Mouse (Mus musculus): ENCODE measurements around the gene Muc5ac. TPM values are rescaled to one million over a fixed set of nuclear protein-coding genes. Genes with fewer than 3 reads are reported as not detected.

Muc5ac gene
- polyA plus RNA-seq (2015; fragmentation: Nextera tagmentation; extraction: Ambion mirVana): 0.01 TPM in 1 of 2 replicates, not detected in the other

- H3K36me3 ChIP-seq: no peaks in the 10 kb centered on the region
- no peaks in the 10 kb centered on the region for H3K4me1 ChIP-seq
- H3K9ac ChIP-seq: no peak within 1 kb of the TSS
- H3K27me3 ChIP-seq: 0 out of 2 replicates have a peak, but pooled peaks cover 3% of the 10 kb centered on the region
- H3K9me3 ChIP-seq: no peaks in the 10 kb centered on the region
- H3K27ac ChIP-seq: no peak within 1 kb of the TSS
- H3K4me3 ChIP-seq: no peak within 1 kb of the TSS
- no peak within 1 kb of the TSS for H3K4me2 ChIP-seq
- ATAC-seq (ENCODE audit: insufficient number of reproducible peaks, low FRiP score, low TSS enrichment, low read depth): no peak
- WGBS: 79% methylated on average over 6 of the region's 6 CpGs
Observed at GRCm38 (mm10) chr7:141788677-141789452, at the start of gene Muc5ac. Gene Muc5ac, plus strand, starts transcription at chr7:141788972.

- H3K9me3 ChIP-seq: no peaks in the 10 kb centered on the region
- no peaks in the 10 kb centered on the region for H3K36me3 ChIP-seq
- 82% methylated on average over 7 of the region's 7 CpGs for WGBS
- no peak overlapping the region for H3K4me2 ChIP-seq
- no peak overlapping the region for H3K27ac ChIP-seq
- H3K4me1 ChIP-seq: no peaks in the 10 kb centered on the region
- H3K27me3 ChIP-seq: no peaks in the 10 kb centered on the region
- H3K9ac ChIP-seq: no peak overlapping the region
- H3K4me3 ChIP-seq: no peak overlapping the region
- no peak for ATAC-seq (ENCODE audit: insufficient number of reproducible peaks, low FRiP score, low TSS enrichment, low read depth)
Observed at GRCm38 (mm10) chr7:141747451-141748100, 41.2 kb upstream of the Muc5ac start.

GRCm38 (mm10) chr7:141752513-141752912 lies 36.3 kb upstream of the Muc5ac start:
- Histone ChIP-seq H3K4me3 (no peak overlapping the region), H3K9me3 (no peaks in the 10 kb centered on the region), H3K4me2 (no peak overlapping the region), H3K9ac (no peak overlapping the region), H3K27me3 (no peaks in the 10 kb centered on the region), H3K4me1 (no peaks in the 10 kb centered on the region), H3K36me3 (no peaks in the 10 kb centered on the region), H3K27ac (no peak overlapping the region)
- 76% methylated on average over 6 of the region's 6 CpGs for WGBS
- ATAC-seq (ENCODE audit: insufficient number of reproducible peaks, low FRiP score, low TSS enrichment, low read depth): no peak

- Histone ChIP-seq H3K4me2 (no peak overlapping the region), H3K9ac (no peak overlapping the region), H3K9me3 (no peaks in the 10 kb centered on the region), H3K27me3 (no peaks in the 10 kb centered on the region), H3K4me3 (no peak overlapping the region), H3K27ac (no peak overlapping the region), H3K4me1 (no peaks in the 10 kb centered on the region), H3K36me3 (no peaks in the 10 kb centered on the region)
- no peak for ATAC-seq (ENCODE audit: insufficient number of reproducible peaks, low FRiP score, low TSS enrichment, low read depth)
- 50% methylated on average over 4 of the region's 4 CpGs for WGBS
Observed at GRCm38 (mm10) chr7:141755831-141756230, 32.9 kb upstream of the Muc5ac start.

- WGBS: 70% methylated on average over 4 of the region's 4 CpGs
Observed at GRCm38 (mm10) chr7:141758291-141758690, 30.5 kb upstream of the Muc5ac start.

GRCm38 (mm10) chr7:141770521-141770920 lies 18.3 kb upstream of the Muc5ac start:
- WGBS: 85% methylated on average over 3 of the region's 3 CpGs
- Histone ChIP-seq H3K4me1 (no peaks in the 10 kb centered on the region), H3K27ac (no peak overlapping the region), H3K4me3 (no peak overlapping the region), H3K36me3 (no peaks in the 10 kb centered on the region), H3K27me3 (no peaks in the 10 kb centered on the region), H3K4me2 (no peak overlapping the region), H3K9me3 (no peaks in the 10 kb centered on the region), H3K9ac (no peak overlapping the region)
- no peak for ATAC-seq (ENCODE audit: insufficient number of reproducible peaks, low FRiP score, low TSS enrichment, low read depth)

More at GRCm38 (mm10) chr7:141758291-141758690, 30.5 kb upstream of the Muc5ac start:
- no peak overlapping the region for H3K27ac ChIP-seq
- no peak overlapping the region for H3K9ac ChIP-seq
- H3K4me3 ChIP-seq: no peak overlapping the region
- no peaks in the 10 kb centered on the region for H3K36me3 ChIP-seq
- no peaks in the 10 kb centered on the region for H3K9me3 ChIP-seq
- H3K4me1 ChIP-seq: no peaks in the 10 kb centered on the region
- no peak for ATAC-seq (ENCODE audit: insufficient number of reproducible peaks, low FRiP score, low TSS enrichment, low read depth)
- no peak overlapping the region for H3K4me2 ChIP-seq
- no peaks in the 10 kb centered on the region for H3K27me3 ChIP-seq

- Histone ChIP-seq H3K36me3 (no peaks in the 10 kb centered on the region), H3K27me3 (no peaks in the 10 kb centered on the region), H3K4me3 (no peak overlapping the region), H3K4me2 (no peak overlapping the region), H3K9ac (no peak overlapping the region), H3K27ac (no peak overlapping the region), H3K9me3 (no peaks in the 10 kb centered on the region), H3K4me1 (no peaks in the 10 kb centered on the region)
- ATAC-seq (ENCODE audit: insufficient number of reproducible peaks, low FRiP score, low TSS enrichment, low read depth): no peak
- WGBS: 81% methylated on average over 8 of the region's 8 CpGs
Observed at GRCm38 (mm10) chr7:141770988-141771387, 17.8 kb upstream of the Muc5ac start.

GRCm38 (mm10) chr7:141772058-141772557 lies 16.7 kb upstream of the Muc5ac start:
- Histone ChIP-seq H3K4me2 (no peak overlapping the region), H3K9me3 (no peaks in the 10 kb centered on the region), H3K27me3 (no peaks in the 10 kb centered on the region), H3K4me1 (no peaks in the 10 kb centered on the region), H3K36me3 (no peaks in the 10 kb centered on the region), H3K4me3 (no peak overlapping the region), H3K9ac (no peak overlapping the region), H3K27ac (no peak overlapping the region)
- no peak for ATAC-seq (ENCODE audit: insufficient number of reproducible peaks, low FRiP score, low TSS enrichment, low read depth)
- WGBS: 67% methylated on average over 1 of the region's 1 CpGs

- H3K36me3 ChIP-seq: no peaks in the 10 kb centered on the region
- no peak for ATAC-seq (ENCODE audit: insufficient number of reproducible peaks, low FRiP score, low TSS enrichment, low read depth)
- no peaks in the 10 kb centered on the region for H3K9me3 ChIP-seq
- 92% methylated on average over 2 of the region's 2 CpGs for WGBS
- no peaks in the 10 kb centered on the region for H3K4me1 ChIP-seq
- H3K27me3 ChIP-seq: no peaks in the 10 kb centered on the region
- no peak overlapping the region for H3K9ac ChIP-seq
- H3K27ac ChIP-seq: no peak overlapping the region
- no peak overlapping the region for H3K4me2 ChIP-seq
- no peak overlapping the region for H3K4me3 ChIP-seq
Observed at GRCm38 (mm10) chr7:141774855-141775254, 13.9 kb upstream of the Muc5ac start.

GRCm38 (mm10) chr7:141776199-141776598 lies 12.6 kb upstream of the Muc5ac start:
- Histone ChIP-seq H3K4me3 (no peak overlapping the region), H3K4me2 (no peak overlapping the region), H3K4me1 (no peaks in the 10 kb centered on the region), H3K9me3 (no peaks in the 10 kb centered on the region), H3K36me3 (no peaks in the 10 kb centered on the region), H3K27ac (no peak overlapping the region), H3K9ac (no peak overlapping the region), H3K27me3 (no peaks in the 10 kb centered on the region)
- no peak for ATAC-seq (ENCODE audit: insufficient number of reproducible peaks, low FRiP score, low TSS enrichment, low read depth)
- WGBS: 84% methylated on average over 5 of the region's 5 CpGs

- WGBS: 96% methylated on average over 1 of the region's 1 CpGs
- Histone ChIP-seq H3K27ac (no peak overlapping the region), H3K4me3 (no peak overlapping the region), H3K36me3 (no peaks in the 10 kb centered on the region), H3K4me1 (no peaks in the 10 kb centered on the region), H3K9ac (no peak overlapping the region), H3K4me2 (no peak overlapping the region), H3K27me3 (0 out of 2 replicates have a peak, but pooled peaks cover 3% of the 10 kb centered on the region), H3K9me3 (no peaks in the 10 kb centered on the region; the same call in 1 of the 2 replicates)
- ATAC-seq (ENCODE audit: insufficient number of reproducible peaks, low FRiP score, low TSS enrichment, low read depth): no peak
Observed at GRCm38 (mm10) chr7:141794251-141794650, 5.5 kb downstream of the Muc5ac start.

- no peak overlapping the region for H3K4me2 ChIP-seq
- 90% methylated on average over 7 of the region's 7 CpGs for WGBS
- H3K9me3 ChIP-seq: no peaks in the 10 kb centered on the region
Observed at GRCm38 (mm10) chr7:141803206-141803605, 14.4 kb downstream of the Muc5ac start.

More at GRCm38 (mm10) chr7:141803206-141803605, 14.4 kb downstream of the Muc5ac start:
- H3K4me1 ChIP-seq: no peaks in the 10 kb centered on the region
- no peak overlapping the region for H3K9ac ChIP-seq
- no peaks in the 10 kb centered on the region for H3K36me3 ChIP-seq
- H3K27me3 ChIP-seq: 0 out of 2 replicates have a peak, but pooled peaks cover 3% of the 10 kb centered on the region
- no peak for ATAC-seq (ENCODE audit: insufficient number of reproducible peaks, low FRiP score, low TSS enrichment, low read depth)
- H3K27ac ChIP-seq: no peak overlapping the region
- H3K4me3 ChIP-seq: no peak overlapping the region

Data from limb, embryonic 15.5 days (tissue).